Mouse (Mus musculus) heart, postnatal 10 days (tissue): ENCODE data around the gene Rnasek. TPM values are rescaled to one million over a fixed set of nuclear protein-coding genes. Genes with fewer than 3 reads are reported as not detected.
A peak's percentile ranks its signal among the peaks of the same experiment; 100 is the strongest.

Source experiments
- DNase-seq, 2 experiments: peaks; one replicate each; pipeline ENCODE4 v3.0.0; 2021
- intact Hi-C: fragments of 180-260 bp; cut with DNase I; formaldehyde crosslinking; loops from one replicate; pipeline ENCODE4 v1.15.1; 2025
- total RNA-seq, 2 experiments: library from RNA; stranded (reverse); gene quantifications; 2 replicates each; pipeline ENCODE4 v1.2.3; 2021

Rnasek gene
- total RNA-seq, 2 experiments from 2014 or later: 96.4 to 102 TPM

DNA sequence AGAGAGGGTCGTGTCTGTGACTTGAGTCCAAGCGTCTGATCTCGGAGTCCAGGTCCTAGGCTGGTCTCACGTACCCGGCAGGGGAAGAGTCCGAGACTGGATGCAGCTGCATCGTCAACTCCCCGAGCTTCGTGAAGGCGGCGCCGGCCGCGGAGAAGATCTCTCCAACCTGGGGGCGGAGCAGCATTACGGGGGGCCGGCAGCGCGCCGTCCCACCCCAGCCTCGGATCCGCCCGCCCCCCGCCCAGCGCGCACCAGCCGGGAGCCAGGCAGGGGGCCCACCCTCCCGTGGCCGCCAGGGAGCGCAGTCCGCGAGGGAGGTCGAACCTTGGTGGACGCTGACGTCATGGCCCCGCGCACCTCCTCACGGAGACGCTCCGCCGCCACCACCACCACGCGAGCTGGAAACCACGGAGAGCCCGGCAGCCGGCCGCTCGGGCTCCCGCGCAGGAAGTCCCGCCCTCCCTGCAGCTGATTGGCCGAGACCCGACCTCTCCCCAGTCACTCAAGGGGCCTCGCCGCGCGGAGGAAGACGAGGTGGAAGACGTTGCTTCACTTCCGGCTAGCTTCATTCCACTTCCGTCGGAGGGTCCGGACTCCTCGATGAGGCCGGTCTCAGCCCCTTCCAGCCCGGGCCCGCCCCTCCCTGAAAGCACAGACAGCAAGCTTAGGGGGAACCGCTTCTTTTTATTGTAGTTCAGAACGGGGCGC lies 2.0 kb downstream of the Rnasek start, which contains the start of gene 0610010K14Rik:
Gene 0610010K14Rik, minus strand, starts transcription at position 458 of the 711 bp plus-strand sequence.
- intact Hi-C loops: no loop called here
- peak; percentile 99 for DNase-seq

DNA sequence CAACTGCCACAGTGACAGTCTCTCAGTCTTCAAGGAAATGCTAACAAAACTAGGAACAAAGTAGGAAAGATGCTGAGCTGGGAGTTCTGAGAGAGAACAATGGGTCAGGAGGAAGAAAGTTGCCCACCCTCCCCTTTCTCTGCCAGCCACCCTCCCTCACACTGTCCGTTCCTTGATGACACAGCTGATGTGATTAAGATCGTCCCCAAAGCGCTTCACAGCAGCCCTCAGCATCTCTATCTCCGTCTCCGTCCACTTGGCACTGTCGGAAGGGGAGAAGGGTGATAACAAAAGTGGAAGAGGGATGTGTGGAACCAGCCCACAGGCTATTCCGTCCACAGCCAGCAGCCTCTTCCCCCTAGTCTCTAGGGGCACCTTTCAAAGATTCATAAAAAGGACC lies 2.9 kb downstream of the Rnasek start:
- DNase-seq: peak in 1 of 2 experiments; percentile 46

GRCm38 (mm10) chr11:70235254-70235900 lies 4.3 kb downstream of the Rnasek start:
- intact Hi-C loops: no loop called here
- no peak for DNase-seq

More for the DNA sequence above, 2.9 kb downstream of the Rnasek start:
- intact Hi-C loops: no loop called here

- no peak for DNase-seq
Measured at GRCm38 (mm10) chr11:70234497-70234896, 5.1 kb downstream of the Rnasek start.

DNA sequence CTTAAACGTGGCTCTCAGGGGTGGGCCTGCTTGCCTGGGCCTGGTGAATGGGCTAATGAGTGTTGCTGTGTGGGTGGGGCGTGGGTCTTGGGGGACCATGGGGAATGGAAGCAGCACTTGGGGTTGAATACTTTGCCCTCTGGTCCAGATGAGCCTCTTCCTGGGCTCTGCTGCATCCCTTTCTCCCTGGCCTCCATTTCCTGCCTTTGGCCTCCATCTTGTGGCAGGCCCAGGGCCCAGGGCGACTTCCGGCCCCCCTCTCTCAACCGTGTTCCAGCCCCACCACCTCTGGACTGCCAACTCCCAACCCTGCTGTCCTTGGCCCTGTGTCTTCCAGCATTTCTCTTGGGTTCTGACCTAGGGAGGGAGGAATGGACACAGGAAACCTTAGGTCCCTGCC lies 5.6 kb downstream of the Rnasek start:
- intact Hi-C loops: no loop called here

More at GRCm38 (mm10) chr11:70234497-70234896, 5.1 kb downstream of the Rnasek start:
- intact Hi-C loops: no loop called here

DNA sequence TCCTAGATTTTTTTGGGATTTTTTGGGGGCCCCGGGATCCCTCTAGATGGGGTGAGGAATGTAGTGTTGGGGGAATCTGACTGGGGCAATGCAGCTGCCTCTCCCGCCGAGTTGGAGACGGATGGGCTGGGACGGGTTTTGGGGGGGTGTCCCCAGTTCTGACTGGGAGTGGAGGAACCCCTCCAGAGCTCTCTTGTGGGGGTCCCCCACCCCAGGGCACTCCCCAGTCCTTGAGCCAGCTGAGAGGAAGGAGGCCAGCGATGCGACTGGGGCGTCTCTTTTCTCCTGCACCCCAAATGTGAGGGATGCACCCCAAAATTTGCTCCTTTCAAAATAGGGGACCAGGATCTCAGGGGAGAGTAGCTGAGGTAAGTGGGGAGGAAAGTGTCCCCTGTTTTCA lies 6.6 kb downstream of the Rnasek start:
- no peak for DNase-seq
- intact Hi-C loops: no loop called here

More for the DNA sequence above, 5.6 kb downstream of the Rnasek start:
- peak in 1 of 2 experiments; percentile 60 for DNase-seq

GRCm38 (mm10) chr11:70232546-70232945 lies 7.1 kb downstream of the Rnasek start:
- peak; percentile 77 to 80 for DNase-seq
- intact Hi-C loops: no loop called here

DNA sequence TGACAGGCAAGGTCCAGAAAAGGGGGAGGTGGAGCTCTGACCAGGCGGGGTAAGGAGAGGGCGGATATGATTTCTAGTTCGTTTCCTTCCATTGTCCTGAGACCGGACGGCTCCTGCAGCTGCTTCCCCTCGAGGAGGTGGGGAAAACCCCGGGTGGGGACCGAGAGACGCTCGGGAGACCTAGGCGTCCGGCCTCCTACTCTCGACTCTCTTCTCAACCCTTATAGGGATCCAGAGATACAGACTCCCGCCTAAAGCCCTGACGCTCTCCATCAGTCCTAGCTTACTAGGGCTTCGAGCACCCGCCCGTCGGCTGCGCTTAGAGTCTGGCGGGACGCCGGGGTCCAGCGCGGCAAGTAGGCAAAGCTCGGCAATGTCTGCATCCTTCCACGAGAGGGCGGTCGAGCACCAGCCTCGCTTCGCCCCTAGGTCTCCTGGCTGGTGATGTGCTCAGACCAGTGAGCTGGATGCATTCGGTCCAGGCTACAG lies 9.4 kb downstream of the Rnasek start:
- intact Hi-C loops: no loop called here
- DNase-seq: peak; percentile 93 to 95

- DNase-seq: peak; percentile 59 to 68
- intact Hi-C loops: no loop called here
Measured at GRCm38 (mm10) chr11:70229260-70230010, 10.2 kb downstream of the Rnasek start, which contains the start of gene Bcl6b. Bcl6b (minus strand) TSS chr11:70229798.

DNA sequence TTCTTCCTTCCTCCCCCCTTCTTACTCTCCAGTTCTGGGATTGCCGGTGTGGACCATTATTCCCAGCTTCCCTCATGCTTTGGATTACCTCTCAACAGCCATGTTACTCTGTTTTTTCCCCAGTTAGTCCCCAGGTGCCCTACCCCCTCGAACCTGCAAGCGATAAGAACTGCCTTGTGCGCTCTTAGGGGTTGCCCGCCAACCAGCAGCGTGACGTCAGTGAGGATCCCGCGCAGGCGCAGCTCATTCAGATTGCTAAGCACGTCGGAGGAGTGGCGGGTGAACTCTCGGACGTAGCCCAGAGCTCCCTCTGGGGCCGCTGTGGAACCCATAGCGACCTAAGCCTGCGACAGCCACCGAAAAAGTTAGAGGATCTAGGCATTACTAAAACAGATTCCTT lies 10.8 kb downstream of the Rnasek start:
- peak; percentile 90 to 91 for DNase-seq
- intact Hi-C loops: no loop called here

DNA sequence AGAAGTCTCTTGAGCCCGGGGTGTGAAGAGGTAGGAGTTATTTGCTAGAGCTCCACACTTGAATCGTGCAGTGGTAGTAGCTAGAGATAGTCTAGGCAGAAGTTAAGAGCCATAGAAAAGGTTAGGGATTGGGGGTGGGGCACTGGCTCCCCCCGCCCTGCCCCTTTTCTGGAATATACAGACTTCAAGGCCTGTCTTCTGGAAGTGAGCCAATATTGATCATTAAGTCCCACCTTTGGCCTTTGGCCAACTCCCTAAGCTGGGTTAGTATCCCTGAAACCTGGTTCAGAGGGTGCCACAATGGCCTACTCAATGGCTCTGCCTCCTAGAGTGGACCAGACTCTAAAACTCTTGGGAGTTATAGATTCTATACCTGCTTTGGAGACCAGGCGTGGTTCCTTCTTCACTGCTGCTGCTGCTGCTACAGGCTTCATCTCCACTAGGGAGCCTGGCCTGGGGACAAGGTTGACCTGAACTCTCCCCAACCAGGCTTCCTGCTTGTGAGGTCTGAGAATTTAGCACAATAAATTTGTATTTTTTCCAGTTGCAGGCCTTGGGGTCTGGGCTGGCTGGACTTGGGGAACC lies 11.9 kb downstream of the Rnasek start:
- peak in 1 of 2 experiments; percentile 23 for DNase-seq
- intact Hi-C loops: no loop called here

DNA sequence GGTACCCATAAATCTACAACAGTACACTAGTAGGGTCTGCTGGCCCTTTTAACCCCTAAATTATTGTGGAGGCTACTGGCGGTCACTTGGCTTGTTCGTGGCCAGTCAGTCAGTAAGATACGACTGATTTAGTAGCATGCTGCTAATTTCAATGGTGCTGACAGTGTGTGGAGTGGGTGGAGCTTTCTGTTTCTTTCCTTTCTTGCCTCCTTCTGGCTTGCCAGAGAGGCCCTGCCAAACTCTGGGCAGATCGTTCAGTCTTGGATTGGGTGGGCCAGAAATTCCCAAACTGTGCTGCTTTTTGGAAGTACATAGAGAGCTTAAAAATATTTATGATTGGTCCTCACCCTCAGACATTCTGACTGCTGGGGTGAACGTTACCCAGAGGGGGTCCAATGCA lies 12.5 kb downstream of the Rnasek start:
- intact Hi-C loops: no loop called here
- no peak for DNase-seq

DNA sequence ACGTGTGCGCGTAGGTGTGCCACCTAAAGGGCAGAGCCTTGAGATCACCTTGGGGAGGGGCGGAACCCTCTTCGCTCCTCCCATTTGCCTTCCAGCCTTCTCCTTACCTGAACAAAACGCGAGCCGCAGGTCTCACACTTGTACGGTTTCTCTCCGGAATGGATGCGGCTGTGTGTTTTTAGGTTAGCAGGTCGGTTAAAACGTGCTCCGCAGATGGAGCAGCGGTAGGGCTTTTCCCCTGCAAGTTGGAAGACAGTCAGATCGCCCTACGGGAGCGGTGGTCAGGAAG lies 13.1 kb downstream of the Rnasek start:
- no peak for DNase-seq
- intact Hi-C loops: no loop called here

DNA sequence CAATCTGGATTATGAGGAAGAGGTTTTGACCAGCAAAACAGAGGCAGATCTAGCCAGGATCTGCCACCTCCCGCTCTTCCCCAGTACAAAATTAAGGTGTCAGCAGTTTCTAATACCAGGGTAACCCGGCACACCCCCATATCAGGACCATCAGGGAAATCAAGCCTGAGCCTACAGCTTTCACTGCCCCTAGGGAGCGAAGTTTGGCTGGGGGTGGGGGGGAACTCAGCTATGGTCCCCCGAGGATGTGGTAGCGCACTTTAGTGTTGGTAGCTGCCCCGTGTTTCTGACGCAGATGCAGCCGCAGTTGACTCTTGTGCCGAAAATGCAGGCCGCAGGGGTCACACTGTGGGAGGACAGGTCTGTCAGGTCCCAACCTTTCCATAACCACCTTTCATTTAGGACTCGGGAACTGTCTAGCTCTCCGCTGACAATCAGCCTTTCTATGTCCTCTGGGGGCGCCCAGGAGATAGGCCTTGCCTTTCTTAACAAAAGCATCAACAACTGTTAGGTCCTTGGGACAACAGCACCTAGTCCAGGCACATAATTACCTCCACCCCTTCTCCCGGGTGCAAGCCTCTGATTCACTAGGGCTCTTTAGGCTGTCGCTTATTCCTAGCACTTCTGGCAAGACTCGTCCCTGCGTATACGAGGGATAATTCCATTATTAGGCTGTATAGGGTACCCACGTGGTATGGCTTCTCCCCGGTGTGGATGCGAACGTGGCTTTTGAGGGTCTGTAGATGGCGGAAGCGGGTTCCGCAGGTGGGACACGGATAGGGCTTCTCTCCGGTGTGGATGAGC lies 13.6 kb downstream of the Rnasek start:
- DNase-seq: no peak
- intact Hi-C loops: no loop called here

DNA sequence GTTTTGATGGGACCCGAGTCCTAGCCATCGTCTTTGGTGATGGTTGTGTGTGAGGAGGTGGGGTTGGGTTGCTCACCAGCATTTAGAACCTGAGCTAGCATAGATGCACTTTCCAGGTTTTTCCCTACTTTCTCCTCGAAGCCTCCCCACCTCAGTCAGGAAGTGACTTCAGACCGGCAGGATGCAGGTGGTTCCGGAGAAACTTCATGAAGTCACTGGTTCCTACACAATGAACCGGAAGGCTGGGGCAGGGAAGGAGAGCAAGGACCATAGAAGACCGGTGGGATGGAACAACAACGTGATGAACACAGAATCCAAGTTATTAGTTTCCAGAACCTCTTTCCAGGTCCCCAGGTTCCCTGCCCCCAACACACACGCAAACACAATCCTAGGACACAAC lies 15.9 kb downstream of the Rnasek start:
- DNase-seq: peak; percentile 69 to 73
- intact Hi-C loops: no loop called here

GRCm38 (mm10) chr11:70221603-70222500 lies 17.8 kb downstream of the Rnasek start:
- no peak for DNase-seq
- intact Hi-C loops: no loop called here

- peak; percentile 93 to 94 for DNase-seq
- intact Hi-C loops: no loop called here
Measured at GRCm38 (mm10) chr11:70220731-70221602, 18.7 kb downstream of the Rnasek start, which contains the start of gene Slc16a13. Slc16a13 (minus strand) TSS chr11:70221064.

DNA sequence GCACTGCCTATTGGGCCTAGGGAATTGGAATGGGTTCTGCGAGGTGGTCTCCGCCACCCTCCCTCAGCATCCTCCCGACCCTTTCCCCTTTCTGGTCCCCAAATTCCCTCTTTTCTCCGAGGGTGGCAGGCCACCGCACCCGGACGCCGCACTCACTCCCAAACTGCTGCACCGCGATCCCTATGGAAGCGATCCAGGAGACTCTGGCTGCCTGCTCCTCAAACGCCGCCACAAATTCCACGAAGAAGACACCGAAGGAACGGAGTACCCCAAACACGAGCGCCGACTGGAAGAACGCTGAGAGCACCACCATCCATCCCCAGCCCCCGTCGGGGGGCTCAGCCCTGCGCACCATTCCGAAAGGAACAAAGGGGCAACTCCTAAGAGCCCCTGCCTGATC lies 19.3 kb downstream of the Rnasek start:
- intact Hi-C loops: no loop called here
- peak in 1 of 2 experiments; percentile 56 for DNase-seq
